Mouse (Mus musculus): ENCODE data around the gene Dsp. TPM values are rescaled to one million over a fixed set of nuclear protein-coding genes. Genes with fewer than 3 reads are reported as not detected.

The Dsp gene
- polyA plus RNA-seq, 1 experiment from 2014 or later: 1.3 TPM

- DNase-seq (ENCODE audit: low spot score): peak; percentile 94
- peak within 1 kb of the TSS; percentile 72 for H3K27ac ChIP-seq (ENCODE audit: low read depth, low read length)
- H3K27me3 ChIP-seq (ENCODE audit: control insufficient read depth, insufficient read depth, low read length): no peaks in the 10 kb centered on the region
- peak; percentile 98 for ATAC-seq (replicated peaks; ENCODE audit: low FRiP score)
- no peaks in the 10 kb centered on the region for H3K9me3 ChIP-seq (ENCODE audit: control insufficient read depth, low read length)
- peak within 1 kb of the TSS; percentile 63 for H3K4me2 ChIP-seq (ENCODE audit: low read depth, low read length, severe bottlenecking)
- peak within 1 kb of the TSS; percentile 87 for H3K4me3 ChIP-seq (ENCODE audit: low read depth, low read length)
- WGBS: under 1% methylated on average over 59 of the region's 59 CpGs
- H3K9ac ChIP-seq (ENCODE audit: low read length): peak within 1 kb of the TSS; percentile 88
- no peaks in the 10 kb centered on the region for H3K4me1 ChIP-seq (replicated peaks; ENCODE audit: control insufficient read depth, insufficient read depth, low read length)
- H3K36me3 ChIP-seq (ENCODE audit: control insufficient read depth, insufficient read depth, low read length): no peaks in the 10 kb centered on the region
Measured at GRCm38 (mm10) chr13:38204702-38205482, 53.8 kb downstream of the Dsp start, which contains the start of gene Snrnp48. Gene Snrnp48, plus strand, starts transcription at chr13:38204938.

- H3K9ac ChIP-seq (ENCODE audit: low read length): no peak overlapping the region
- DNase-seq (ENCODE audit: low spot score): no peak
- WGBS: 94% methylated on average over 5 of the region's 5 CpGs
- ATAC-seq (replicated peaks; ENCODE audit: low FRiP score): no peak
- no peaks in the 10 kb centered on the region for H3K9me3 ChIP-seq (ENCODE audit: control insufficient read depth, low read length)
- no peaks in the 10 kb centered on the region for H3K27me3 ChIP-seq (ENCODE audit: control insufficient read depth, insufficient read depth, low read length)
- no peak overlapping the region for H3K4me2 ChIP-seq (ENCODE audit: low read depth, low read length, severe bottlenecking)
- no peaks in the 10 kb centered on the region for H3K4me1 ChIP-seq (replicated peaks; ENCODE audit: control insufficient read depth, insufficient read depth, low read length)
- no peak overlapping the region for H3K4me3 ChIP-seq (ENCODE audit: low read depth, low read length)
- H3K27ac ChIP-seq (ENCODE audit: low read depth, low read length): no peak overlapping the region
- H3K36me3 ChIP-seq (ENCODE audit: control insufficient read depth, insufficient read depth, low read length): no peaks in the 10 kb centered on the region; the same call in 1 of the 2 replicates
Measured at GRCm38 (mm10) chr13:38211122-38211521, 60.0 kb downstream of the Dsp start.

GRCm38 (mm10) chr13:38218686-38219085 lies 67.6 kb downstream of the Dsp start:
- Histone ChIP-seq H3K9ac (ENCODE audit: low read length) (no peak overlapping the region), H3K36me3 (ENCODE audit: control insufficient read depth, insufficient read depth, low read length) (peaks cover 22% of the 10 kb centered on the region), H3K4me2 (ENCODE audit: low read depth, low read length, severe bottlenecking) (no peak overlapping the region), H3K27me3 (ENCODE audit: control insufficient read depth, insufficient read depth, low read length) (no peaks in the 10 kb centered on the region), H3K4me3 (ENCODE audit: low read depth, low read length) (no peak overlapping the region), H3K27ac (ENCODE audit: low read depth, low read length) (no peak overlapping the region), H3K9me3 (ENCODE audit: control insufficient read depth, low read length) (no peaks in the 10 kb centered on the region), H3K4me1 (replicated peaks; ENCODE audit: control insufficient read depth, insufficient read depth, low read length) (no peaks in the 10 kb centered on the region)
- DNase-seq (ENCODE audit: low spot score) (no peak), ATAC-seq (replicated peaks; ENCODE audit: low FRiP score) (no peak)
- WGBS: 96% methylated on average over 3 of the region's 3 CpGs

GRCm38 (mm10) chr13:38220331-38220730 lies 69.2 kb downstream of the Dsp start:
- 95% methylated on average over 6 of the region's 6 CpGs for WGBS
- no peaks in the 10 kb centered on the region for H3K27me3 ChIP-seq (ENCODE audit: control insufficient read depth, insufficient read depth, low read length)
- ATAC-seq (replicated peaks; ENCODE audit: low FRiP score) (no peak), DNase-seq (ENCODE audit: low spot score) (no peak)
- H3K27ac ChIP-seq (ENCODE audit: low read depth, low read length): no peak overlapping the region
- no peak overlapping the region for H3K9ac ChIP-seq (ENCODE audit: low read length)
- no peaks in the 10 kb centered on the region for H3K4me1 ChIP-seq (replicated peaks; ENCODE audit: control insufficient read depth, insufficient read depth, low read length)
- H3K9me3 ChIP-seq (ENCODE audit: control insufficient read depth, low read length): no peaks in the 10 kb centered on the region
- H3K4me3 ChIP-seq (ENCODE audit: low read depth, low read length): no peak overlapping the region
- peaks cover 32% of the 10 kb centered on the region for H3K36me3 ChIP-seq (ENCODE audit: control insufficient read depth, insufficient read depth, low read length)
- H3K4me2 ChIP-seq (ENCODE audit: low read depth, low read length, severe bottlenecking): no peak overlapping the region

GRCm38 (mm10) chr13:38230177-38230821 lies 79.2 kb downstream of the Dsp start:
- ATAC-seq (replicated peaks; ENCODE audit: low FRiP score) (no peak), DNase-seq (ENCODE audit: low spot score) (no peak)
- 70% methylated on average over 9 of the region's 9 CpGs for WGBS
- H3K27ac ChIP-seq (ENCODE audit: low read depth, low read length): no peak overlapping the region
- H3K4me3 ChIP-seq (ENCODE audit: low read depth, low read length): no peak overlapping the region
- no peak overlapping the region for H3K4me2 ChIP-seq (ENCODE audit: low read depth, low read length, severe bottlenecking)
- no peaks in the 10 kb centered on the region for H3K27me3 ChIP-seq (ENCODE audit: control insufficient read depth, insufficient read depth, low read length)
- H3K9me3 ChIP-seq (ENCODE audit: control insufficient read depth, low read length): no peaks in the 10 kb centered on the region
- H3K9ac ChIP-seq (ENCODE audit: low read length): no peak overlapping the region
- H3K36me3 ChIP-seq (ENCODE audit: control insufficient read depth, insufficient read depth, low read length): peaks cover 15% of the 10 kb centered on the region
- H3K4me1 ChIP-seq (replicated peaks; ENCODE audit: control insufficient read depth, insufficient read depth, low read length): no peaks in the 10 kb centered on the region

- H3K9ac ChIP-seq (ENCODE audit: low read length): no peak overlapping the region
- H3K27ac ChIP-seq (ENCODE audit: low read depth, low read length): no peak overlapping the region
- ATAC-seq (replicated peaks; ENCODE audit: low FRiP score) (no peak), DNase-seq (ENCODE audit: low spot score) (no peak)
- 85% methylated on average over 4 of the region's 4 CpGs for WGBS
- H3K36me3 ChIP-seq (ENCODE audit: control insufficient read depth, insufficient read depth, low read length): peaks cover 10% of the 10 kb centered on the region
- H3K4me1 ChIP-seq (replicated peaks; ENCODE audit: control insufficient read depth, insufficient read depth, low read length): no peaks in the 10 kb centered on the region
- H3K4me3 ChIP-seq (ENCODE audit: low read depth, low read length): no peak overlapping the region
- H3K27me3 ChIP-seq (ENCODE audit: control insufficient read depth, insufficient read depth, low read length): no peaks in the 10 kb centered on the region
- no peak overlapping the region for H3K4me2 ChIP-seq (ENCODE audit: low read depth, low read length, severe bottlenecking)
- H3K9me3 ChIP-seq (ENCODE audit: control insufficient read depth, low read length): no peaks in the 10 kb centered on the region; the same call in 1 of the 2 replicates
Measured at GRCm38 (mm10) chr13:38232411-38232810, 81.3 kb downstream of the Dsp start.

GRCm38 (mm10) chr13:38232856-38233625 lies 81.9 kb downstream of the Dsp start:
- Histone ChIP-seq H3K27ac (ENCODE audit: low read depth, low read length) (no peak overlapping the region), H3K36me3 (ENCODE audit: control insufficient read depth, insufficient read depth, low read length) (peaks cover 9% of the 10 kb centered on the region), H3K4me2 (ENCODE audit: low read depth, low read length, severe bottlenecking) (no peak overlapping the region), H3K9me3 (ENCODE audit: control insufficient read depth, low read length) (no peaks in the 10 kb centered on the region; the same call in 1 of the 2 replicates), H3K9ac (ENCODE audit: low read length) (no peak overlapping the region), H3K4me1 (replicated peaks; ENCODE audit: control insufficient read depth, insufficient read depth, low read length) (no peaks in the 10 kb centered on the region), H3K4me3 (ENCODE audit: low read depth, low read length) (no peak overlapping the region), H3K27me3 (ENCODE audit: control insufficient read depth, insufficient read depth, low read length) (no peaks in the 10 kb centered on the region)
- WGBS: 79% methylated on average over 3 of the region's 3 CpGs
- no peak for DNase-seq (ENCODE audit: low spot score)
- ATAC-seq (replicated peaks; ENCODE audit: low FRiP score): no peak

GRCm38 (mm10) chr13:38234651-38235050 lies 83.6 kb downstream of the Dsp start:
- DNase-seq (ENCODE audit: low spot score) (no peak), ATAC-seq (replicated peaks; ENCODE audit: low FRiP score) (no peak)
- no peaks in the 10 kb centered on the region for H3K27me3 ChIP-seq (ENCODE audit: control insufficient read depth, insufficient read depth, low read length)
- no peak overlapping the region for H3K4me3 ChIP-seq (ENCODE audit: low read depth, low read length)
- 81% methylated on average over 5 of the region's 5 CpGs for WGBS
- no peak overlapping the region for H3K4me2 ChIP-seq (ENCODE audit: low read depth, low read length, severe bottlenecking)
- no peak overlapping the region for H3K9ac ChIP-seq (ENCODE audit: low read length)
- H3K4me1 ChIP-seq (replicated peaks; ENCODE audit: control insufficient read depth, insufficient read depth, low read length): no peaks in the 10 kb centered on the region
- no peaks in the 10 kb centered on the region; the same call in 1 of the 2 replicates for H3K36me3 ChIP-seq (ENCODE audit: control insufficient read depth, insufficient read depth, low read length)
- no peak overlapping the region for H3K27ac ChIP-seq (ENCODE audit: low read depth, low read length)
- no peaks in the 10 kb centered on the region; the same call in 1 of the 2 replicates for H3K9me3 ChIP-seq (ENCODE audit: control insufficient read depth, low read length)
